Mouse (Mus musculus) myocyte (in vitro differentiated cells): ENCODE data around the gene Calm5. TPM values are rescaled to one million over a fixed set of nuclear protein-coding genes. Genes with fewer than 3 reads are reported as not detected.

Experiments
- H3K27me3 ChIP-seq: one replicate; pipeline ENCODE4 v1.6.1; 2011; ENCODE audit not compliant: control insufficient read depth, insufficient read depth, insufficient read length
- H3K36me3 ChIP-seq: one replicate; pipeline ENCODE4 v1.6.1; 2011; ENCODE audit not compliant: control insufficient read depth, insufficient read depth
- H3K4me2 ChIP-seq: one replicate; pipeline ENCODE4 v1.6.1; 2011; ENCODE audit warnings: low read depth, control low read depth
- H3K4me3 ChIP-seq: one replicate; pipeline ENCODE4 v1.5.1; 2011; ENCODE audit warnings: mild to moderate bottlenecking, control low read depth, moderate library complexity
- H3K79me2 ChIP-seq: one replicate; pipeline ENCODE4 v1.6.1; 2011; ENCODE audit not compliant: control insufficient read depth, insufficient read depth
- H3ac ChIP-seq: one replicate; pipeline ENCODE4 v1.6.1; 2011; ENCODE audit not compliant: control insufficient read depth, insufficient read length
- CEBPB ChIP-seq: IDR thresholded peaks from 2 replicates; pipeline ENCODE4 v1.6.1; 2011; ENCODE audit warnings: mild to moderate bottlenecking, moderate library complexity; ENCODE audit not compliant: poor library complexity, insufficient read depth, severe bottlenecking
- E2F4 ChIP-seq: IDR thresholded peaks from one replicate; pipeline ENCODE4 v1.6.1; 2011; ENCODE audit warnings: mild to moderate bottlenecking, control low read depth, moderate library complexity; ENCODE audit not compliant: insufficient read depth
- MAX ChIP-seq: IDR thresholded peaks from one replicate; pipeline ENCODE4 v1.6.1; 2011; ENCODE audit warnings: low read depth, mild to moderate bottlenecking, control low read depth
- MYOD1 ChIP-seq, 3 experiments: IDR thresholded peaks; one replicate each; pipeline ENCODE4 v1.6.1; 2011; ENCODE audit warnings: control low read depth in 2 of 3, low read depth in 2 of 3, mild to moderate bottlenecking in 2 of 3, moderate library complexity in 1 of 3; ENCODE audit not compliant: insufficient read length in 2 of 3, control insufficient read depth in 1 of 3
- MYOG ChIP-seq, 3 experiments: IDR thresholded peaks; one replicate each; pipeline ENCODE4 v1.6.1; 2011; ENCODE audit warnings: control low read depth in 2 of 3, low read depth in 2 of 3, mild to moderate bottlenecking in 2 of 3; ENCODE audit not compliant: insufficient read length in 2 of 3, control insufficient read depth in 1 of 3, insufficient read depth in 1 of 3
- POLR2A ChIP-seq: IDR thresholded peaks from one replicate; pipeline ENCODE4 v1.6.1; 2011; ENCODE audit warnings: low read depth, mild to moderate bottlenecking, control low read depth, moderate library complexity; ENCODE audit not compliant: insufficient read length
- POLR2AphosphoS2 ChIP-seq: IDR thresholded peaks from one replicate; pipeline ENCODE4 v1.6.1; 2011; ENCODE audit warnings: low read depth, control low read depth; ENCODE audit not compliant: insufficient read length
- REST ChIP-seq: IDR thresholded peaks from one replicate; pipeline ENCODE4 v1.6.1; 2011; ENCODE audit warnings: mild to moderate bottlenecking, control low read depth, moderate library complexity; ENCODE audit not compliant: insufficient read depth, insufficient read length
- SRF ChIP-seq: IDR thresholded peaks from one replicate; pipeline ENCODE4 v1.6.1; 2011; ENCODE audit warnings: low read depth; ENCODE audit not compliant: control insufficient read depth, insufficient read length
- TCF12 ChIP-seq: IDR thresholded peaks from one replicate; pipeline ENCODE4 v1.6.1; 2011; ENCODE audit warnings: mild to moderate bottlenecking, control low read depth; ENCODE audit not compliant: poor library complexity, insufficient read depth, severe bottlenecking
- TCF3 ChIP-seq: IDR thresholded peaks from one replicate; pipeline ENCODE4 v1.6.1; 2011; ENCODE audit warnings: low read depth, control low read depth; ENCODE audit not compliant: insufficient read length
- USF1 ChIP-seq: IDR thresholded peaks from one replicate; pipeline ENCODE4 v1.6.1; 2011; ENCODE audit warnings: low read depth, mild to moderate bottlenecking, control low read depth, moderate library complexity
- polyA plus RNA-seq: library from polyadenylated mRNA; unstranded; fragments of >200 nt; fragmentation: generic; extraction: Trizol; gene quantifications from one replicate; pipeline ENCODE4 v1.2.1, GENCODE M21; 2012; ENCODE audit warnings: missing spikeins

Gene Calm5
- polyA plus RNA-seq, 1 experiment: not detected

- TF ChIP-seq TCF3: no peak
- TF ChIP-seq MYOD1 (IDR thresholded peaks at IDR 0.05; ENCODE audit: control insufficient read depth in 1 of 3, insufficient read length in 2 of 3, low read depth in 2 of 3): no peak
- TF ChIP-seq REST: no peak
- no peak for TF ChIP-seq MAX
- no peak for TF ChIP-seq SRF
- no peak for TF ChIP-seq POLR2A
- no peak for TF ChIP-seq TCF12
- no peak for TF ChIP-seq USF1
- no peak for TF ChIP-seq E2F4
- no peak for TF ChIP-seq CEBPB
- no peak for TF ChIP-seq POLR2AphosphoS2
- TF ChIP-seq MYOG (IDR thresholded peaks at IDR 0.05; ENCODE audit: control insufficient read depth in 1 of 3, insufficient read depth in 1 of 3, insufficient read length in 2 of 3, low read depth in 2 of 3): no peak
- Histone ChIP-seq H3K4me3 (no peak overlapping the region), H3K4me2 (no peak overlapping the region), H3ac (no peak overlapping the region), H3K79me2 (no peaks in the 10 kb centered on the region), H3K36me3 (no peaks in the 10 kb centered on the region), H3K27me3 (no peaks in the 10 kb centered on the region)
These were observed 35.3 kb upstream of the Calm5 start for GRCm38 (mm10) chr13:3818740-3819076.

- H3K4me3 ChIP-seq: no peak overlapping the region
- H3K27me3 ChIP-seq: no peaks in the 10 kb centered on the region
- no peak overlapping the region for H3ac ChIP-seq
- no peaks in the 10 kb centered on the region for H3K36me3 ChIP-seq
- TF ChIP-seq CEBPB (no peak), USF1 (no peak), POLR2AphosphoS2 (no peak), REST (no peak)
- peak overlapping the region; percentile 45 for H3K4me2 ChIP-seq
- no peaks in the 10 kb centered on the region for H3K79me2 ChIP-seq
These were observed 31.9 kb upstream of the Calm5 start for GRCm38 (mm10) chr13:3822105-3822504.

GRCm38 (mm10) chr13:3825726-3826125, 28.2 kb upstream of the Calm5 start:
- no peaks in the 10 kb centered on the region for H3K36me3 ChIP-seq
- no peak overlapping the region for H3ac ChIP-seq
- no peak overlapping the region for H3K4me2 ChIP-seq
- TF ChIP-seq REST (no peak), MYOG (IDR thresholded peaks at IDR 0.05; ENCODE audit: control insufficient read depth in 1 of 3, insufficient read depth in 1 of 3, insufficient read length in 2 of 3, low read depth in 2 of 3) (no peak), TCF3 (no peak), CEBPB (no peak), E2F4 (no peak), MYOD1 (IDR thresholded peaks at IDR 0.05; ENCODE audit: control insufficient read depth in 1 of 3, insufficient read length in 2 of 3, low read depth in 2 of 3) (no peak), SRF (no peak), POLR2AphosphoS2 (no peak), USF1 (no peak), MAX (no peak), POLR2A (no peak), TCF12 (no peak)
- no peaks in the 10 kb centered on the region for H3K27me3 ChIP-seq
- no peak overlapping the region for H3K4me3 ChIP-seq
- H3K79me2 ChIP-seq: no peaks in the 10 kb centered on the region

- Histone ChIP-seq H3K4me3 (no peak overlapping the region), H3K79me2 (no peaks in the 10 kb centered on the region), H3ac (no peak overlapping the region), H3K4me2 (no peak overlapping the region), H3K27me3 (no peaks in the 10 kb centered on the region), H3K36me3 (no peaks in the 10 kb centered on the region)
- TF ChIP-seq CEBPB (no peak), REST (no peak), USF1 (no peak), MAX (no peak), MYOD1 (IDR thresholded peaks at IDR 0.05; ENCODE audit: control insufficient read depth in 1 of 3, insufficient read length in 2 of 3, low read depth in 2 of 3) (no peak), TCF12 (no peak), POLR2AphosphoS2 (no peak), TCF3 (no peak), E2F4 (no peak), POLR2A (no peak), SRF (no peak), MYOG (IDR thresholded peaks at IDR 0.05; ENCODE audit: control insufficient read depth in 1 of 3, insufficient read depth in 1 of 3, insufficient read length in 2 of 3, low read depth in 2 of 3) (no peak)
These were observed 22.4 kb upstream of the Calm5 start for GRCm38 (mm10) chr13:3831546-3831945.

- H3K36me3 ChIP-seq: no peaks in the 10 kb centered on the region
- no peak overlapping the region for H3ac ChIP-seq
- H3K27me3 ChIP-seq: no peaks in the 10 kb centered on the region
- H3K4me2 ChIP-seq: no peak overlapping the region
- H3K79me2 ChIP-seq: no peaks in the 10 kb centered on the region
- TF ChIP-seq MAX (no peak), CEBPB (no peak), USF1 (no peak), TCF3 (no peak), E2F4 (no peak), MYOD1 (IDR thresholded peaks at IDR 0.05; ENCODE audit: control insufficient read depth in 1 of 3, insufficient read length in 2 of 3, low read depth in 2 of 3) (no peak), REST (no peak), POLR2A (no peak)
- no peak overlapping the region for H3K4me3 ChIP-seq
These were observed 22.0 kb upstream of the Calm5 start for GRCm38 (mm10) chr13:3831994-3832393.
